Mouse (Mus musculus) forelimb bud, embryonic 11.5 days (tissue): ENCODE measurements around the gene Stk10.

Experiments used
- DNase-seq: peaks from one replicate; pipeline ENCODE4 v3.0.0-alpha.2; 2012; ENCODE audit warnings: low read depth, low spot score

Stk10 gene

DNA sequence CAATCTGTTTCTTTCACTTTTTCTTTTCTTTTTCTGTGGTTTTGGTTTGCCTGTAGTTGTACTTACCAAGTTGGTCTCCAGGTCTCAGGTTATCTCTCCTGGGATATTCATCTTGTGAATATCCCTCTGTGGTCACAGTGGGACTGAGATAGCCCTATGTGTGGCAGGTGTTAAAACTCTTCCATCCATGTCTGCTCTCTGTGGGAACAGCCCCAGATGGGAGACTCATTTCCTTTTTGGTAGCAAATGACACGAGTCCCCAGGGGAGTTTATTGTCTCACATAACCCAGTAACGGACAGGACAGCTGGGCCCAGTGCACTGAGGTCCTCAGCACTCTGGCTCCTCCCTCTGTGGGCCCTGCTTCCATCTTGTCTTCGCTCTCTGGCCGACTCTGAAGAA is 17.0 kb downstream of the Stk10 start:
- no peak for DNase-seq

DNA sequence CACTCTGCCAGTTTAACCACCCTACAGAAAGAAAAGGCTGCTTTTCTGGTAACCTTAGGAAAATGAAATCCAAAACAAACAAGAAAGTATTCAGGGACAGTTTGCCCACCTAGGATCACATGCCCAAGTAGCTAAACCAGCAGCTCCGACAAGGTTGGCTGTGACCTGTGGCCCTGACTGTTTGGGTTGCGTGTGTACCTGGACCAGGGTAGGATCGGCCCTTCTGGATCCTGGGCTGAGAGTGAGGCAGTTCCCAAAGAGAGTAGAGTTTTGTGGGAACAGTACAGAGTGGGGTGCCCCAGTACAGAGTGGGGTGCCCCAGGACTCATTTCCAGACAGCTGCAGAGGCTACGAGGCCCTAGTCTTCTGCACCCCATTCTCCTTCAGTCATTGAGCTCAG is 18.0 kb downstream of the Stk10 start:
- DNase-seq: no peak

DNA sequence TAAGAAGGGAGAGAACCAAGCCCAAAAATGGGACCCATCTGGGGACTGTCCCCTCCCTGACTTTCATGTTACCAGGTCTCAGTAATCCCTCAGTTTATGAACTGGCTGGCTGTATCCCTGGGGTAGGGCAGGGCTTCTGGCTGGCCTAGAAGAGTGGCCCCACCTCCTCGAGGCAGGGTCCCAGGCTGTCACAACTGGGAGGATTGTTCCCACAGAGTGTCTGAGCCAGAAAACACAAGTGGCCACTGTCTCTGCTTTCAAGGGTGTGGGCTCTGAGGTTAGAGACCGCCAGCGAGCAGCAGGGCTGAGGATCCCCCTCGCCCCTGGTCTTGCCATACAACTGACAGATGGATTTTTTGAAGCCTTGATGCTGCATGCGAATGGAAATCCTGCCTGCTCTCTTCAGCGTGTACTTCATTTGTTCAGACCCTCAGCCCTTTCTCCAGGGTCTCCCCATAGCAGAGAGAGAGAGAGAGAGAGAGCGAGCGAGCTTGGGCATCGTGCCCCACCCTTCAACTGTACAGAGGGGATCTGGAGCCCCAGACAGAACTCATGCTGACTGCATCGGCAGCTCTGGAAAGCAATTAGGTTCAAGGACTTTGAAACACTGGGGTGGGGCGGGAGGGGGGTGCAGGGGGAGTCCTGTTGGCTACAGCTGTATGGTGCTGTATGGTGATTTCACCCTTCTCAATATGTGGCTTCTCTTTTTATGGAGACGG is 18.6 kb downstream of the Stk10 start:
- no peak for DNase-seq

DNA sequence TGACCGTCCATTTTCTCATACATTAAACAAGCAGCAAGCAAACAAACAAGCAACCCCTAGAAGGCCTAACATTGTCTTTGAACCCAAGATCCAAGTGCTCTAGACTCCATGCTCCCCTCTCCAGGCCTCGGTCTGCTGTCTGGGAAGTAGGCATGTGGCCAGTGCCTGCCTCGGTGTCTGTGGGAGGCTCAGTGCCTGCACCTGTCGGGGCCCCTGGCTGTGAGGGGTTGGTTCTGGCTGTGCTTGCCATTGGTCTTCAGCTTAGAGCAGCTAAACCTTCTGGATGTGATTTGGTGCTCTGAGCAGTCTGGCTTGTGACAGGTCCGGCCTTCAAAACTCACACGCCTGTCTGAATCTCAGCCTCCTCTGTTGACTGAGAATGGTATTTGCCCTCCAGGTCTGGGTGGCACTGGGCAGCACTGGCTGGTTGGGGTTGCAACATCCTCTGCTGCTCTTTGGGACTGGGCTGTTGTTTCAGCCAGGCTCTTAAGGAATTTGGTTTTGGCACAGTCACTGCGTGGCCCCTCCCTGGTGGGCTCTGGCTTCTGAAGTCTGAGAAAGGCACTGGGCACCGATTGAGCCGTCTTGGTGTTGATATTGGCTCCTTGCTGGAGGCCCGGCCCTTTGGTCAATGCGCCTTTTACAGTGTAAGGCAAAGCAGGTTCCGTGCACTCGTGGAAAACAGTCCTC is 19.4 kb downstream of the Stk10 start:
- DNase-seq: no peak

DNA sequence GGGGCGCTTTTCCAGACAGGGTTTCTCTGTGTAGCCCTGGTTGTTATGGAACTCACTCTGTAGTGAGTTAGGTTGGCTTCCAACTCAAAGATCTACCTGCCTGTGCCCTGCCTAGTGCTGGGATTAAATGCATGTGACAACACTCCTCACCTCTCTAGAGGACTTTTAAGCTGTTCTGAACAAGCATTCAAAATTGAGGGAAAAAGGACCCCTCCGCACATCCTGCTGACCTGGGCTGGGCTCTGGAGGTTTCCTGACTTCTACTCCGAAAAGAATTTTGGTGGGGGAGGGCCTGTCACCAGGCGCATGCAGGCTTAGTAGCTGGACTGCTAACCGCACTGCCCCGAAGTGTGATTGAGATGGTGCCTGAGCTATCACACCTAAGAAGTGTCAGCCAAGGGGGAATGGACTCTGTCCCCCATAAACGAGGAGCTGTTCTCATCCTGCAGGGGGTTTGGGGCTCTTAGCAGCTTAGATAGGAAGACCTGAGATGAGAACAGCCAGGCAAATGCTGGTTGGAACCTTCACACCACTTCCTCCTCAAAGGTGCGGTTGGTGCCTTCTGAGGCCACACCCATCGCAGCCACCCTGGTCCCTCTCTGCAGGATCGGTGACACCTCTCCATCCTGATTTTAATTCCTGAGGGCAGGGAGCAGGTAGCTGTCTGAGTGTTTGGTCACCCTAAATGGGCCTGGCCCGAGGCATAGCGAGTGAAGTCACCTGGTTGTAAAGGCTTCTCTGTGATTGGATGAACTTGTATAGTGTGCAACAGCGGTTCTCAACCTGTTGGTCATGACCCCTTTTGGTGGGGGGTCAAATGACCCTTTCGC is 20.4 kb downstream of the Stk10 start:
- no peak for DNase-seq

DNA sequence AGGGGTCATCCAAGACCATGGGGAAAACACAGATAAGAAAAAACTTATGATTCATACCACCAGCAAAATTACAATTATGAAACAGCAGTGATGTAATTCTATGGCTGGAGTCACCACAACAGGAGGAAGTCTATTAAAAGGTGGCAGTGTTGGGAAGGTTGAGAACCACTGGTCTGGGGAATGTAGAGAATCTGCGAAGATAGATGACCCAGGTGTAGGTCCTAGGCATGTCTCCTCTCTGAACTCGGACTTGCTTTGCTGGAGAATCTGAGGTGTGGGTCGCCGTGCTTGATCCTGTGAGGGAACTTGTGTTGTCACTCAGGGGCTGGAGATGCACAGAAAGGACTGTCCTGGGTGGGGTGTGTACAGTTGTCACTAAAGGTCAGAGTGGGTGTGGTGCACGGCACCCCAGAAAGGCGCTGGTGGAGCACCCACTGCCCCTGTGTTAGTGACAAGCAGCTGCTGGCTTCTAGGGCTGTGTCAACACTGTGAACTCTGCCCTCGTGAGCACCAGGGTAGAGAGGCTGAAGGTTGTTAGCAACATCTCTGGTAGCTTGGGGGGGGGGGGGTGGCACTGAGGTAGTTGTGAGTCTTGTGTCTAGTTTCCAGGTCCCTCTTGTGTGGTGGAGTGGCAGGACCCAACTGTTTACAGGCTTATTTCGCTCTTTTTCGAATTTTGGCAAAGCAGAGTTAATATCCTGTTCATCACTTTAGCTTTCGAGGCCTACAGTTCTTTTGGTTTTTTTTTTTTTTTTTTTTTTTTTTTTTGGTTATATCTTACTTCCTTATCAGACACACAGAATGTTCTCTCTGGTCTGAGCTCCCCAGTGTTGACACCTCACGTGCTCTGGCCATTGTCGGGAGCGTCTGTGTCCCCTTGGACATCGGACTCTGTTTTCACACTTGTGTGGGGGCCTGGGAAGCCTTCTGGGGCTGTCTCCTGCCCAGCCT is 21.3 kb downstream of the Stk10 start:
- no peak for DNase-seq

DNA sequence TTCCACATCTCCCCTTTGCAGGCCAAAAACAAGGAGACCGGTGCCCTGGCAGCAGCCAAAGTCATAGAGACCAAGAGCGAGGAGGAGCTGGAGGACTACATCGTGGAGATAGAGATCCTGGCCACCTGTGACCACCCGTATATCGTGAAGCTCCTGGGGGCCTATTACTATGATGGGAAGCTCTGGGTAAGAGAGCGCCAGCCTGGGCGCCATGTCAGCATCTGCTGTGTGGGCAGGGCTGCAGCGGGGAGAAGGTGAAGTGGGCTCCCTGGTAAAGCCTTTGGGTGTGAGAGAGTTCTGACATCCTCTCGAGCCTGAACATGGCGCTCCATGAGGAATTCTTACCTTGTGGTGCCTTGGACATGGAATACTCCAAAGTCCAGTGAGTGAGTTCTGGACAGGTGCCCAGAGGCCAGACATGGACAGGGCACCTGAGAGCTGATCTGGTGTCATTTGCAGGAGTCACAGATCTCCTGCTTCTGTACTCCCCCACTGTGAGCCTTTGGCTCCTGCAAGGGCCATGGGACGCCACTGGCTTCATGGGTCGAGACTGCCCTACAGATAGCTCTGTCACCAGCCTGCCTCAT is 22.1 kb downstream of the Stk10 start:
- no peak for DNase-seq

DNA sequence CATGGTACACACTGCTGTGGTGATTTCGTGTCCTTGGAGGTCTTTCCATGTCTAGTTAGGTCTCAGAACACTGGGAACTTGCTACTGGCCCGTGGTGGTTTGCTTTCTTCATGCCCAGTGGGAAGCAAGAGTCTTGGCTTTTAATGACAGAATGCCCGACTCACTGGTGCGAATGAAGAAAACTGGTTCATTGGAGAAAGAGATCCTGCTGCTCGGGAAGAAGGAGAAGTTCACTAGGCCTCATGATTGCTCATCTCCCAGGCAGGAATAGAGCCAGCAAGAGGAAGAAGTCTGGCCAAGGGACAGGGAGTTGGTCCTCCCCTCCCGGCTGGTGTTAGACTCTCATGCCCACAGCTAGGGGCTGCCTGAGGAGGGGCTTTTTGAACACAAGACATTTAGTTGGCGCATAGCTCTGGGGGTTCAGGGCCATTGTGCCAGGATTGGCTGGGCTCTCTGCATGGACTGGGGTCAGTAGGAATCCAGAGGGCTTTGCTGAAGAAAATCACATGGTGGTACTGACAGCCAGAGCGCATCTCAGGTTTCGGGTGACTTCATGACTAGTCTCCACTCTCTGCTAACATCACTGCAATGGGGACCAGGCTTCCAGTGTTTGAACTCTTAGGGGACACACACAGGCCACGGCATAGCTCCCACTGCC is 23.4 kb downstream of the Stk10 start:
- DNase-seq: no peak

DNA sequence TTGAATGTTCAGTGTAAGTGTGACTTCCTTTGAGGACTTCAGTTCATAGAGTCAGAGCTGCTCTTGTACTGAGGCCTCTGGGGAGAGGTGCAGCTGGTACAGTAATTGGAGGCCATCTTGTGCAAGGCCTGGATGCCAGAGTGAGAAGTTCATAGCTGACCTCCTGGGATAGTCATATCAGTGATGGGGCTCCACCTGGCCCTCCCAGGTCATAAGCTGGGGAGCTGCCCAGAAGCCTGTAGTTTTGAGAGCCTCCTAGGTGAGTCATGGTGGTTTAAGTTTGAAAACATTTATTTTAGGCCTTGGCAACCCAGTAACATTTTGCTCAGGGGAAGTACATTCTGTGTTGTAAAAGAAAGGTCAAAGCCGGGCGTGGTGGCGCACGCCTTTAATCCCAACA is 24.9 kb downstream of the Stk10 start:
- DNase-seq: no peak

DNA sequence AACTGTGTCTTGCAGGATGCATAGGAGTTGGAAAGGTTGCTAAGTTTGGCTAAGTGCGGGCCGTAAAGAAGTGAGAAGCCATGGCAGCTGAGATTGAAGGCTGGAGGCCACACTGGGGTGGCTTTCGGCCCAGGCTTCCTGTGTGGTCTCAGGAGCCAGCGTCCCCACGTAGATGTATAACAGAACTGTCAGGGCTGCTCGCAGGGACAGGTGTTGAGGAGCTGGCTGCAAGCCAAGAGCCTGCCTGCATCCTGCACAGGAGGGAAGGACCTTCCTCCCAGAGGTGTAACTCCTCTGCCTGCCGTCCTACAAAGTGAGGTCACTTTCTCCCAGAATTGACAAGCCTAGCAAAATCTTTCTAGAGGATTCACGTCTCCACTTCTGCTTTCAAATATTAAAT is 25.6 kb downstream of the Stk10 start:
- no peak for DNase-seq

DNA sequence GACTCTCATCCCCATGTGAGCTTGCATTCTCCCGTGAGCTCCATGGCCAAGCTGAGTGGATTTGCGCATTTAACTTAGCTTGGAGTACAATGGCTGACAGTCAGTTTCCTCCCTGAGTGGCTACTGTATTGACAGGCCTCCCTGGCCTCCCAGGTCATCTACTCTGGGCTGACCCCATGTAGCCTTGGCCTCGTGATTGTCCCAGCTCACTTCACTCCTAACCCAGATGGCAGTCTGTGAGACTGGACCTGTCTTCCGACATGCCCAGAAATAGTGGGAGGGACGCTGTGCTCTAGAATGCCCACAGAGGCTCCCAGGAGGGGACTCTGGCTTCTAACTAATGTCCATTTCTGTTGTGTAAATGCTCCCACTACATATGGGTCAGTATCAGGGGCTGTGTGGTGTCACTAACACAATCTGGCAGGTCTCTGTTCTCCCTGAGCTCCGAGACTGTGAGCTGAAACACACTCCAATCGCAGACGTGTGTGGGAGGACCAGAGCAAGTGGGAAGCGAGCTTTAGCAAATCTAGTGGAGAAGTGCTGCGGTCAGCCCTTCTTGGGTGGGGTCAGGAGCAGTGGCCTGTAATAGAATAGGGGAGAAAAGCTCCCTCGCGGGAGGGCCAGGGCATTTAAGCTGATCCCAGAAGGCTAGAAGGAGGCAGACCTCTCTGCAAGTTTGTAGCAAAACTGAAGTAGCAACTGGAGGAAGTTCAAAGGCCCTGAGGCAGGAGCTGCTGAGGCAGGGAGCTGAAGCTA is 27.1 kb downstream of the Stk10 start:
- DNase-seq: no peak

DNA sequence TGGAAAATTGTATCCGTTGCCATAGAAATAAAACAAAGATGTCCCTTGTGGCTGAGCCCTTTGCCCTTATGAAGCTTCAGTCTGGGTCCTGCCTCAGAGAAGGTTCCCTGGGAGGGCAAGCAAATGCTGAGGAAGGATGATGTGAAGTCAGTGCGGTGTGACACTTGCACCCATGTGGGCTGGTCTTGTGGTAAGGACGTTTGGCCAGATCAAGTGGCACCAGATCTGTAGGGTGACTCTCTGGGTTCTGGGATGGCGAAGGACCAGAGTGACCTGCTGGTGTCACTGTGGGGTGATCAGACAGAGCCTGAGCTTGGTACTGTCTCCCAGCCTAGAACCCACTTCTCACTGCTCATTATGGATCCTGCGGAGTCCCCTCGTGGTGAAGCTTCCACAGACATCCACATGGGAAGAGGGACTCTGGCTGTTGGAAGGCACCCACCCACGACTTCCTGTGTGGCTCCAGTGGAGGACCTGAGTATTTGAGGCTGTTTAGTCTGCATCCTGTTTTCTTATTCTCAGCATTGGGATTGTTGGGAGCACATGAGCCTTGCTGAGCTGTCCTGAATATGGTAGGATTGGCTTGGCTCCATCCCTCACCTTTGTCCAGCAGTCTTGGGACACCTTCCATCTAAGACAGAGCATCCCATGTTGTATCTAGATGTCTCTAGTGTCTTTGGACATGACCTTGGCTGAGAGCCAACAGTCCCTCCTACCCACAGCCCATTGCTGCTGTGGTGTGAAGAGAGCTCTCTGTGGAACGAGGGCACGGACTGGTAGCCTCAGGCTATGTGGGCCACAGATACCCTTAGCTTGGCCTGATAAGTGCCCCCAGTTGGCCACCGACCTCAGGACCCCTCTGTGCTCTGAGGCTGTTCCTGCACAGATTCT is 28.6 kb downstream of the Stk10 start:
- no peak for DNase-seq

DNA sequence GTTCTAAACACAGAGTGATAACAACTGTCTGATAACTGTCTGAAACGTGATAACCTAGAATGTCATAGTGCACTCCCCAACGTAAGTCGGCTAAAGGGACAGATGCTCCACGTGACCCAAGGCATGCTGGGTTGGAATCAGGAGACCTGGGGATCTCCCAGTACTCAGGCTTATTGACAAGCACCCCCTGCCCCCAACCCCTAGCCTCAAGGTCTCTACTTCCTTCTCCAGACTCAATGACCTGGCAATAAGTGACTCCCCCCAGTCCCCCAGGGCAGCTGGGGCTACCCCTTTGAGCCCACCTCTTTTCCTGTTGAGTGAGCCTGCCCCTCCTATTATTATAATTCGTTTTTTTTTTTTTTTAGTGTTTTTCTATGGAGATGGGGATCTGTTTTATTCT is 29.6 kb downstream of the Stk10 start:
- DNase-seq: no peak

DNA sequence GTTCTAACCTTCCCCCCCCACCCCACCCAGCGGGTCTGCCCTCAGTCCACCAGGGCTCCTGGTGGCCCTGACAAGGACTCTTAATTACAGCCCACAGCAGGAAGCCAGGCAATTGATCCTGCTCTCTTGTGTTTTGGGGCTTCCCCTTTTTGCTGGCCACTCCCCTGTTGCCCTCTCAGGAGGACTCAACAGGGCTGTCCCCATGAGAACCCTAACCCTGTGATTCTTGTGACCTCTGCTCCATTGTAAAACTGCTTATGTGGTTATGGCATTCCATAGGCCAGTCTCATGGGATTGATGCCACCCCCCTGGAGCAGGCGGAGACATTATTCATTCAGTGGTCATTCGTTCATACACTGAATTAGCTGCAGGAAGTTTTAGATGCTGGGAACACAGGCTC is 30.6 kb downstream of the Stk10 start:
- DNase-seq: no peak

DNA sequence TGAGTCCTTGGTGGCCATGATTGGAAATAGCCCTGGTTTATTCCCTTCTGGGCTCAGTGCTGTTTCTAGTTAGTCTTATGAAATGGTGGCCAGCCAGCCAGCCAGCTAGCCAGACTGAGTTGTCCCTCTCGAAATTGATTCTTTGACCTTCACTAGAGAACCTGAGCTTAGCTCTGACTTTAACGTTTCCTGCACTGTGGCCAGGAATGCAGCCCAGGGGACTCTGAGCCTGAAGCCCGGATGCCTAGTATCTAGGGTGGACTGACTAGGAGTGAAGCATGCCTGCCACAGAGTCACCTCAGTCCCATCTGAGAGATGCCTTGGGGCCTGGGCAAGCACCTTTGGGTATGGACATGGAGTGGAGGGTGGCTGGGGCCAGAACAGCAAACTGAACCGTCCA is 31.5 kb downstream of the Stk10 start:
- no peak for DNase-seq

DNA sequence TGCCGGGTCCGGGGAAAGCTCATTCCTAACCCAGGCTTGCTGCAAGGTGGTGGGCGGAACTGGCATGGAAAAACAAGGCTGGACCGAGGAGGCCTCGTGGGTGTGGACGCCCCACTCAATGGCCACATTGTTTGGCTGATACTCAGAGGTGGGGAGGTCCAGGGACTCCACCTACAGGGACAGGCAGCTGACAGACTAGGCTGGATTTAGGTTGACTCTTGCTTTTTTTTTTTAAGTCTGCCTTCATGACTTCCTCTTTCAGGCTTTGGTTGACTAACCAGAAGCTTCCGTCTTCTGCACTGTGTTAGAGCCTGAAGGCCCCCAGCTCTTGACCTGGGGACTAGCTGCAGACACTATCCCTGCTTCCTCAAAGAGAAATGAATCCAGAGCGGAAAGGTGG is 32.0 kb downstream of the Stk10 start:
- no peak for DNase-seq

DNA sequence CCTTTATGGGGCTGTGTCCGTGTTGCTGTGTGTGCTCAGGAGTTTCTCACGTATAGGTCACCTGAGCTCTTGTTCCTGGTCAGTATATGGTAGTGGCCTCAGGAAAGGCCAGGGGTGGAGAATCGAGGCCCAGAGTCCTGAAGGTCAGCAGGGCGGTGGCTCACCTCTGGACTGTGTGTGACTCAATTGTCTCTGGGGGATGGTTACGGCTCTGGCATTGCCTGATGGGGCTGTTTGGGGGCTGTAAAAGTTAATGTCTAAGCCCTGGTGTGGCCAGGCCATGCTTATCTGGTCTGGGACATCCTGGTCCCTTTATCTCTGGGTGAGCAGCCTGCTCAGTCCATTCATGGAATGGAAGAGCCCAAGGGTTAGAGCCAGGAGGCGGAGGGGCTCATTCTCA is 33.1 kb downstream of the Stk10 start:
- no peak for DNase-seq

DNA sequence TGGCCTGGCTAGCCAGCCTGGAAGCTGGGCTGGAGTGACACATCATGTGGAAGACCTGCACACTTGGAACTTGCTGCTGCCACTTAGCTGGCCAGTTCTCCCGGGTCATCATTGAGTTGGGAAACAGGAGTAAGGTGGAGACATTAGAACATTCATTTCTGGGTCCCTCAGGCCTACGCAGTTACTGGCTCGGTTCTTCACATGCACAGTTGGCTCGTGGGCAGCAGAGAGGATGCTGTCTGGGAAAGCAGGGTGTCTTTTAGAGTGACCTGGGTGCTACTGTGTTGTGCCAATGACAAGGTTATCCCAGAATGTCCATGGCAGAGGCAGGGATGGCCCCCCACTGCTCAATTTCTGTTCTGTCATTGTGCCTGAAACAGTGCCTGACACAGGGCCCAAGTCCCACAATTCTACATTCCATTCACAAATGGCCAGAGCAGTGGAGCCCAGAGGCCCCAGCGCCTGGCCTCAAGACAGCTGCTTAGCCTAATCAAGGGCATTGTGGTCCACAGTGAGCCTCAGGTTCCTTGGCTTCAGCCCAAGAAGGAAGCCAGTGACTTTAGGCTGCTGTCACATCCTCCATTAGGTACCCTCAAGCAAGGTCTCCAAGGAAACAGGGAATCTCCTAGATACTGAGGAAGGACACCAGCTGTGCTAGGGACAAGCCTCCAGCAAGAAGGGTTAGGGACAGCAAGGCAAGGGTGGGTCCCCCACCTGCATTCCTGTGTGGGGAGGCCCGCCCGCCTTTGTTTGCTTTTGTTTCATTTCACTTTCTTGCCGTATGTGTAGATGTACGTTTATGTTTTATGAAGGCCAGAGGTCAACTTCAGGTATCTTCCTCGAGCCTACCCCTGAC is 34.1 kb downstream of the Stk10 start:
- DNase-seq: no peak
